Mouse (Mus musculus) adrenal gland (tissue): ENCODE data around the gene Vps37c.

Experiments used
- intact Hi-C: fragments of 180-260 bp; cut with DNase I; formaldehyde crosslinking; loops from one replicate; pipeline ENCODE4 v1.15.1; 2025

Vps37c gene

GRCm38 (mm10) chr19:10712646-10713045 lies 24.1 kb downstream of the Vps37c start:
- intact Hi-C loops: no loop called here

DNA sequence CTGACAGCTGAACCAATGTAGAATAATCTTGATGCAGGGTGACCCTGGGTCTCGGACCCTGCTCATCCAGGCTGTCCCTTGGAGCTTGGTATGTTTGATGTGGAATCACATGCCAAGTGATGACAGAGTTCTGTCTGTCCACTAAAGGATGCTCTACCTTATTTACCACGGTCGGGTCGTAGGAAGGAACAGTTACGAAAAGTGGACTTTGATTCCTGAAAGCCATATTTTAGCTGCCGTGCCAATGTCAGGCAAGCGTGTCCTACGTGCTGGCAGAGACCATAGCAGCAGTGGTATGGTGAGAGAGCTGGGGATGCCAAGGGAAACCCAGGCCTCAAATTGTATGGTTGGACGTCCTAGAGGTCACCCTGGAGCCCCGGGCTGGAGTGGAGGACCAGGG lies 25.0 kb downstream of the Vps37c start:
- intact Hi-C loops: no loop called here

GRCm38 (mm10) chr19:10714168-10714567 lies 25.6 kb downstream of the Vps37c start:
- intact Hi-C loops: no loop called here

DNA sequence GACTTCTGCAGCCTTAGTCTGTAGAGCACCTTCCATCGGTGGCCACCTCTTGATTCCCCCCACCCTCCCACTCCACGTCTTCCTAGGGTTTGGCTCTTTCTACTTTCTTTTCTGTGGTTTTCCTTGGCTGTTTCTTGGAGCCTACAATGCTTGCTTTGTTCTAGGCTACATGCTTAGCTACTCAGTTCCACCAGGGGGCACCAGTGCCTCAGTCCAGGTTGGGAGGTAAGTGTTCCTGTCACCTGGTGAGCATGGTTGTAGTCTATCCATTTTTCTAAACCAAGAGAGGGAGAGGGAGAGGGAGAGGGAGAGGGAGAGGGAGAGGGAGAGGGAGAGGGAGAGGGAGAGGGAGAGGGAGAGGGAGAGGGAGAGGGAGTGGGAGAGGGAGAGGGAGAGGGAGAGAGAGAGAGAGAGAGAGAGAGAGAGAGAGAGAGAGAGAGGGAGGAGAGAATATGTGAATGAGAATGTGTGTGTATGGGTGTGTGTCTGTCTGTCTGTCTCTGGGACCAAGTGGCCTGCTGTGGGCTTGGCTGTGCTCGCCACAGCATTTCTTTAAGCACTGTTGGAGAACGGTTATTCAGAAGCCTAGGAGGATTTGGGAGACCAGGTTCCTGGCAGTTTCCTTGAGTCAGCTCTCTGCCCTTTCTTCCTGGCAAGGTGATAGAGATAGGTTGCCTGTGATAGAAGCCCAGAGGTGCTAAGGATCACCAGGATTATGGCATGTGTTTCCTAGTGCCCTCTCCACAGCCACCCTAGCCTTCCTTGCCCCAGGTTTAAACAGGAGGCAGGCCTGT lies 26.3 kb downstream of the Vps37c start:
- intact Hi-C loops: loop anchor here (5.0 kb wide), 1 partner anchor 117 kb away; the partner anchor contains the start of gene Cd6

DNA sequence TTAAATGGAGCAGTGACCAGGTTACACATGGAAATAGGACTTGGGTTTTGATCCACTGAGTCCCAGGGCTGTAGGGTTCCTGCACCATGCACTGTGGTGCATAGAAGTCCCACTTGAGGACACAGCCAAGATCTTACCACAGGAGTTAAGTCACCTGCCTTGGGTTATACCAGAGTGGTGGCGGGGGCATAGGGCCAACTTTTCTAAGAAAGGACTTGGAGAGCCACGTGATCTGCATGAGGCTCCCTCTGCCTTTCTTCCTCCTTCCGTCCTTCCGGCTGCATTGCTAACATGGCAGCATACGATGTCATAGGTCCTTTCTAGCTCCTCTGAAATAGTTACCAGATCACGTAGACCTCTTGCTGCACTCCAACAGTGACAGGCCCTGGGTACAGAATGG lies 26.9 kb downstream of the Vps37c start:
- intact Hi-C loops: loop anchor here (5.0 kb wide), 1 partner anchor 117 kb away; the partner anchor contains the start of gene Cd6

GRCm38 (mm10) chr19:10718251-10718775 lies 29.8 kb downstream of the Vps37c start:
- intact Hi-C loops: loop anchor here (5.0 kb wide), 1 partner anchor 114 kb away; the partner anchor contains the start of gene Cd6

DNA sequence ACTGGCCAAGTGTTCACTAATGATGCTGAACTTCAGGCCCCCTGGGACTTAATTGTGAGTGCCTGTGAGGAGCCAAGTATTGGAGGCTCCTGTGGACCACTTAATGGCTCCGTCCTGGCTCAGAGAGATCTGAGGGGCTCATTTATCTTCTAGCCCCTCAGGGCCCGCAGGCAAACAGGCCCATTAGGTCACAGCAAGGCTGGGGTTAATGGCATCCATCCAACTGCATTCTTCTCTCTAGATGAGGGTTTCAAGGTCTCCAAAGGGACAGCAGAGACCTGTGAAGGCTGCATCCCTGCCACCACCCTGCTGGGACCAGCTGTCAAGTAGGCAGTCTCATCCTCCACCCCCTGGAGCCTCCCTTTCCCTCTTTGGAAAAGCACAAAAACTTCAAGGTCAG lies 31.2 kb downstream of the Vps37c start:
- intact Hi-C loops: loop anchor here (5.0 kb wide), 1 partner anchor 113 kb away; the partner anchor contains the start of gene Cd6

- intact Hi-C loops: no loop called here
Observed at GRCm38 (mm10) chr19:10720524-10720923, 32.0 kb downstream of the Vps37c start.

DNA sequence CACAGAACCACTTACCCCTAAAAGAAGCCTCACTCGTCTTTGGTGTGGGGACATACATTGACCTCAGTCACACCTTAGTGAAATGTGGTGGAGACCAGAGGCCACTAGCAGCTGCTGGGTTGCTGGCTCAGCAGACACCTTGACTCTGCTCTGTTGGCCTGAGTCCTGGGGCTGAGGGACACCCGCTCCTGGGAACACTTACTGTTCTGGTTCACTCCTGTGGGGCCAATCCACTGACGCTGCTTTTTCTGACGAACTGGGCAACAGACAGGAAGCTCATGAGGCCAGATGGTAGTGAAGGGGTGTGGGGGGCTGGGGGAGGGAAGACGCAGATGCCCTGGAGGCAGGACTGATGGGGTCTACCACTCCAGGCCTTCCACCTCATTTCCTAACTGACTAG lies 32.5 kb downstream of the Vps37c start:
- intact Hi-C loops: no loop called here

DNA sequence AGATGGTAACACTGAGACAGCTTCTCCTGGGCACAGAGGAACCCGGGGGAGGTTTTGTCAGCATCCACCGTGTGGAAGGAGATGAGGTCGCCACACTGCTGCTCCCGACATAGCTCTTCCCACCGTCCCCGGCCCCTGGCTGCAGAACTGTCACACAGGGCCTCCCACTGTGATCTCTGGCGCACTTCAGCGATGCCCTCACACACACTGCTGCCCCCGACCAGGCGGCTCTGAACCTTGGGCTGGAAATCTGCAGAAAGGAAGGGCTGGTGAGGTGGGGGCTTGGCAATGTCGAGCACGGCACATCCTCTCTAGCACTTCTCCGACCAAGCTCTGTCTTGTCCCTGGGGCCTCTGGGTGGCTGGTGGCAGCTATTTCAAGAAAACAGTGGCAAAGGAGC lies 34.5 kb downstream of the Vps37c start:
- intact Hi-C loops: no loop called here

- intact Hi-C loops: no loop called here
Observed at GRCm38 (mm10) chr19:10723649-10724048, 35.1 kb downstream of the Vps37c start.

- intact Hi-C loops: no loop called here
Observed at GRCm38 (mm10) chr19:10724629-10725363, 36.3 kb downstream of the Vps37c start.

- intact Hi-C loops: no loop called here
Observed at GRCm38 (mm10) chr19:10729889-10730288, 41.4 kb downstream of the Vps37c start.

- intact Hi-C loops: no loop called here
Observed at GRCm38 (mm10) chr19:10730469-10730868, 41.9 kb downstream of the Vps37c start.

GRCm38 (mm10) chr19:10731975-10732374 lies 43.4 kb downstream of the Vps37c start:
- intact Hi-C loops: no loop called here

- intact Hi-C loops: no loop called here
Observed at GRCm38 (mm10) chr19:10732741-10733140, 44.2 kb downstream of the Vps37c start.

GRCm38 (mm10) chr19:10733501-10734127 lies 45.1 kb downstream of the Vps37c start:
- intact Hi-C loops: no loop called here

DNA sequence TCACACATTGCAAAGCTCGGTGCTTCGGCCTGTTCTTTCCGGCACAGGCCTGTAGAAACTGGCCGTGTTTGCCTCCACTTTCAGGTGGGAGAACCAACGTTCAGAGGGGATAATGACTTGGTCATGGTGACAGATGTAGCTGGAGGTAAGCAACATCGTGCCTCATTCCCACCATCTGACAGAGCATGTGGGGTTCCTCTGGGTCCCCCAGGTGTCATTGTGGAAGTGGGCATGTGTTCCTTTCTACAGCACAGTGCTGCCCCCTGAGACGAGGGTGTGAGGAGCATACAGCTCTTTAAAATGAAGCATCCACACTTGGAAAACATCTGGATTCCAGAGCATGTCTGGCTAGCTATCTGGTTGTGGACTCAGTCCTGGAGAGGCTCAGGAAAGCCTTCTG lies 46.0 kb downstream of the Vps37c start:
- intact Hi-C loops: no loop called here

- intact Hi-C loops: no loop called here
Observed at GRCm38 (mm10) chr19:10735061-10735460, 46.5 kb downstream of the Vps37c start.

DNA sequence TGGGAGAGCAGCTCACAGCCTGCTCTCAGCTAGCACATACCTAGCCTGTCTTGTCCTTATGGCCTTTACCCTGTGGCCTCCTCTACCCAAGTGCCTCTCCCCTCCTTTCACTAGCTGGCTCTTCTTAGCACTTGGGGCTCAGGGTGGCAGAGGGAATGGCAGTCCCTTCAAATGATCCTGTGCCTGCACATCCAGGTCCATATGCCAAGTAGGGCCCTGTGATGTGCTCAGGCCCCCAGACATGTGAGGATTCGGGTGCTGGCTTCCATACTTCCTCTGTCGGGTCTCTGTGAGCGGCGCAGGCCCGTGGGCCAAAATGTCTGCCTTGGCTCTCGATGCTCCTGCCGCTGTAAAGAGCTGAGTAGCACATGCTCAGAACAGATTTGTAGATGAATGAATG lies 47.3 kb downstream of the Vps37c start:
- intact Hi-C loops: no loop called here

GRCm38 (mm10) chr19:10738038-10738437 lies 49.5 kb downstream of the Vps37c start:
- intact Hi-C loops: no loop called here

- intact Hi-C loops: no loop called here
Observed at GRCm38 (mm10) chr19:10738811-10739210, 50.3 kb downstream of the Vps37c start, which contains the start of gene Cd5. TSS of gene Cd5 (minus strand) at chr19:10739002.
